Mouse (Mus musculus) lung, adult 18-20 months (tissue): Measurements from ENCODE around the gene Tfeb.

Experiments
- DNase-seq, 2 experiments: peaks; one replicate each; pipeline ENCODE4 v3.0.0; 2022; ENCODE audit warnings: mixed read lengths in 2 of 2

Gene Tfeb

GRCm38 (mm10) chr17:47712889-47713571, 23.8 kb upstream of the Tfeb start:
- no peak for DNase-seq

- no peak for DNase-seq
Measured at GRCm38 (mm10) chr17:47715037-47715436, 21.8 kb upstream of the Tfeb start.

GRCm38 (mm10) chr17:47721183-47721582, 15.6 kb upstream of the Tfeb start:
- no peak for DNase-seq

GRCm38 (mm10) chr17:47726566-47726965, 10.3 kb upstream of the Tfeb start, which contains the start of gene Pgc:
Gene Pgc (plus strand): TSS chr17:47726842.
- no peak for DNase-seq

GRCm38 (mm10) chr17:47730633-47731575, 5.9 kb upstream of the Tfeb start:
- peak; percentile 27 to 56 for DNase-seq

- DNase-seq = no peak
Measured at GRCm38 (mm10) chr17:47735553-47736100, 1.2 kb upstream of the Tfeb start.

GRCm38 (mm10) chr17:47737271-47738065, 638 bp downstream of the Tfeb start:
- DNase-seq = peak; percentile 93

- DNase-seq = peak; percentile 67 to 68
Measured at GRCm38 (mm10) chr17:47738066-47738878, 1.4 kb downstream of the Tfeb start.

- peak; percentile 38 to 40 for DNase-seq
Measured at GRCm38 (mm10) chr17:47738879-47739798, 2.3 kb downstream of the Tfeb start.

GRCm38 (mm10) chr17:47740186-47740585, 3.4 kb downstream of the Tfeb start:
- DNase-seq = no peak

GRCm38 (mm10) chr17:47742991-47743734, 6.3 kb downstream of the Tfeb start:
- DNase-seq = no peak

- no peak for DNase-seq
Measured at GRCm38 (mm10) chr17:47744086-47744485, 7.3 kb downstream of the Tfeb start.

- DNase-seq = no peak
Measured at GRCm38 (mm10) chr17:47744746-47745368, 8.0 kb downstream of the Tfeb start.

GRCm38 (mm10) chr17:47748791-47749553, 12.1 kb downstream of the Tfeb start:
- peak; percentile 61 to 64 for DNase-seq

- no peak for DNase-seq
Measured at GRCm38 (mm10) chr17:47749626-47750025, 12.8 kb downstream of the Tfeb start.

GRCm38 (mm10) chr17:47750101-47750500, 13.3 kb downstream of the Tfeb start:
- DNase-seq = no peak

GRCm38 (mm10) chr17:47751811-47752210, 15.0 kb downstream of the Tfeb start:
- DNase-seq = no peak

- no peak for DNase-seq
Measured at GRCm38 (mm10) chr17:47753130-47753775, 16.4 kb downstream of the Tfeb start.
